In the genomic region with DNA sequence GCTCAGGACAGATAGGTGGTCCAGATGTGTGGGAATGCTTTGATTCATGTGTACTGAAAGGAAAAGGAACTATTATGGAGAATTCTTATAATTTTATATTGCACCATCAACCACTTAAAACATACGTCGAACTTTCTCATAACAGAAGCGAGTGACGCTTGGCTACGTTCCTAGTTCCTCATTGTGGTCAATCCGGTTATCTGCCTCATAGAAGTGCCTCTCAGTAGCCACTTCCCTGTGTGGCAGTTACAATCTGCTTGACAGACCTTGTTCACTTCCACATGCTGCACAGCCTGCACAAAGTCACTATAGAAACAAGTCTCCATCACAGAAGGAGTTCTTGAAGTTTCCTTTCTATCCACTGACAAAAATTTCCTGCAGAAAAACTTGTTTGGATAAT, we compare ENCODE assay signal across 12 mouse cellular contexts. TPM values are rescaled to one million over a fixed set of nuclear protein-coding genes. Genes with fewer than 3 reads are reported as not detected.
DNase-seq lines count a peak whose midpoint lies in the region; ATAC-seq lines count a peak whose summit lies in the region.
"Had no signal": no experiment of that assay in that cellular context is flagged by ENCODE, and none has a peak within 500 bp of the region (broad histone marks: within the 10 kb centered on the region; RNA-seq: fewer than 3 reads in every experiment).

No protein-coding gene starts in this region.

- WGBS in embryonic facial prominence, embryonic 14.5 days, result 76% methylated on average over 6 of the region's 6 CpGs
- 90% methylated on average over 6 of the region's 6 CpGs for WGBS in embryonic facial prominence, embryonic 10.5 days
- 72% methylated on average over 6 of the region's 6 CpGs for WGBS in forebrain, embryonic 15.5 days
- 88% methylated on average over 6 of the region's 6 CpGs for WGBS in hindbrain, embryonic 10.5 days

- H3K27ac ChIP-seq in embryonic facial prominence, embryonic 14.5 days (replicated peaks; ENCODE audit: low read depth, low read length), result no peak overlapping the region
- H3K27ac ChIP-seq in embryonic facial prominence, embryonic 10.5 days (replicated peaks), result no peak overlapping the region
- no peak overlapping the region for H3K27ac ChIP-seq in forebrain, embryonic 15.5 days (replicated peaks)
- no peak overlapping the region for H3K27ac ChIP-seq in hindbrain, embryonic 10.5 days
- H3K27ac ChIP-seq: embryonic facial prominence, embryonic 15.5 days; hindbrain, embryonic 12.5 days; limb, embryonic 13.5 days had no signal

- H3K36me3 ChIP-seq in embryonic facial prominence, embryonic 14.5 days (ENCODE audit: control insufficient read depth, insufficient read depth, low read length), result no peaks in the 10 kb centered on the region
- H3K36me3 ChIP-seq in embryonic facial prominence, embryonic 10.5 days (replicated peaks), result no peaks in the 10 kb centered on the region
- H3K36me3 ChIP-seq in splenic B cell, adult 2 months (ENCODE audit: control insufficient read depth, insufficient read depth, low read length, poor library complexity, severe bottlenecking), result no peaks in the 10 kb centered on the region
- H3K36me3 ChIP-seq in forebrain, embryonic 15.5 days, result no peaks in the 10 kb centered on the region
- no peaks in the 10 kb centered on the region for H3K36me3 ChIP-seq in hindbrain, embryonic 10.5 days
- H3K36me3 ChIP-seq: embryonic facial prominence, embryonic 15.5 days; hindbrain, embryonic 12.5 days; limb, embryonic 13.5 days had no signal

- no peak overlapping the region for H3K4me2 ChIP-seq in embryonic facial prominence, embryonic 14.5 days (ENCODE audit: low read depth, low read length)
- H3K4me2 ChIP-seq in forebrain, embryonic 15.5 days (replicated peaks), result no peak overlapping the region
- H3K4me2 ChIP-seq: embryonic facial prominence, embryonic 15.5 days; hindbrain, embryonic 12.5 days; limb, embryonic 13.5 days had no signal

- H3K4me1 ChIP-seq in embryonic facial prominence, embryonic 14.5 days (ENCODE audit: control insufficient read depth, insufficient read depth, low read length), result no peaks in the 10 kb centered on the region
- peaks cover 13% of the 10 kb centered on the region for H3K4me1 ChIP-seq in embryonic facial prominence, embryonic 10.5 days
- H3K4me1 ChIP-seq in forebrain, embryonic 15.5 days, result peaks cover 12% of the 10 kb centered on the region
- H3K4me1 ChIP-seq in hindbrain, embryonic 10.5 days (replicated peaks), result peaks cover 13% of the 10 kb centered on the region
- H3K4me1 ChIP-seq: embryonic facial prominence, embryonic 15.5 days had no signal

- H3K4me3 ChIP-seq in embryonic facial prominence, embryonic 14.5 days (ENCODE audit: low read depth, low read length), result no peak overlapping the region
- H3K4me3 ChIP-seq in embryonic facial prominence, embryonic 10.5 days, result no peak overlapping the region
- no peak overlapping the region for H3K4me3 ChIP-seq in forebrain, embryonic 15.5 days
- no peak overlapping the region for H3K4me3 ChIP-seq in hindbrain, embryonic 10.5 days
- H3K4me3 ChIP-seq: embryonic facial prominence, embryonic 15.5 days; hindbrain, embryonic 12.5 days; limb, embryonic 13.5 days had no signal

- no peak overlapping the region for H3K9ac ChIP-seq in embryonic facial prominence, embryonic 14.5 days (ENCODE audit: low read depth, low read length)
- H3K9ac ChIP-seq in forebrain, embryonic 15.5 days (replicated peaks), result no peak overlapping the region
- H3K9ac ChIP-seq: embryonic facial prominence, embryonic 15.5 days; hindbrain, embryonic 12.5 days; limb, embryonic 13.5 days had no signal

- peak; percentile 14 for DNase-seq in embryonic facial prominence, embryonic 14.5 days (ENCODE audit: low spot score)
- DNase-seq in embryonic facial prominence, embryonic 10.5 days (ENCODE audit: low spot score), result no peak
- DNase-seq in urinary bladder, postnatal 14 days (ENCODE audit: low spot score), result peak; percentile 6
- DNase-seq in urinary bladder, postnatal 4 days (ENCODE audit: low spot score in 2 of 2), result no peak
- peak; percentile 27 to 46 for DNase-seq in lung, postnatal 4 days
- peak; percentile 86 for DNase-seq in splenic B cell, adult 2 months (ENCODE audit: low read depth, low spot score)
- DNase-seq in hindbrain, embryonic 10.5 days (ENCODE audit: low spot score), result no peak
- DNase-seq: retina, postnatal 1 day had no signal

- no peak for ATAC-seq in embryonic facial prominence, embryonic 14.5 days (ENCODE audit: low read depth)
- ATAC-seq in forebrain, embryonic 15.5 days (replicated peaks), result no peak

- H3K9me3 ChIP-seq in embryonic facial prominence, embryonic 14.5 days (ENCODE audit: control insufficient read depth, low read length), result no peaks in the 10 kb centered on the region
- no peaks in the 10 kb centered on the region for H3K9me3 ChIP-seq in embryonic facial prominence, embryonic 10.5 days
- no peaks in the 10 kb centered on the region for H3K9me3 ChIP-seq in forebrain, embryonic 15.5 days
- H3K9me3 ChIP-seq in hindbrain, embryonic 10.5 days, result no peaks in the 10 kb centered on the region
- H3K9me3 ChIP-seq: embryonic facial prominence, embryonic 15.5 days; hindbrain, embryonic 12.5 days; limb, embryonic 13.5 days had no signal

- no peaks in the 10 kb centered on the region for H3K27me3 ChIP-seq in embryonic facial prominence, embryonic 14.5 days (replicated peaks; ENCODE audit: control insufficient read depth, insufficient read depth, low read length)
- no peaks in the 10 kb centered on the region for H3K27me3 ChIP-seq in embryonic facial prominence, embryonic 10.5 days (replicated peaks; ENCODE audit: low read depth, poor library complexity, severe bottlenecking)
- no peaks in the 10 kb centered on the region for H3K27me3 ChIP-seq in splenic B cell, adult 2 months (ENCODE audit: control insufficient read depth, insufficient read depth, low read length, poor library complexity, severe bottlenecking)
- H3K27me3 ChIP-seq in forebrain, embryonic 15.5 days, result no peaks in the 10 kb centered on the region
- no peaks in the 10 kb centered on the region for H3K27me3 ChIP-seq in hindbrain, embryonic 10.5 days (ENCODE audit: insufficient read depth, poor library complexity, severe bottlenecking)
- H3K27me3 ChIP-seq: embryonic facial prominence, embryonic 15.5 days; hindbrain, embryonic 12.5 days; limb, embryonic 13.5 days had no signal

RNA-seq across cellular contexts. Expression of a gene that starts 51.0 kb away (rescaled TPM):
- 0.78 and 1.00 TPM in 2 replicates for polyA plus RNA-seq in embryonic facial prominence, embryonic 14.5 days (2014; fragmentation: Nextera tagmentation; extraction: Ambion mirVana)
- polyA plus RNA-seq in embryonic facial prominence, embryonic 10.5 days (2016; fragmentation: Nextera tagmentation; extraction: Ambion mirVana), result 0.39 and 0.42 TPM in 2 replicates
- 3.0 and 3.6 TPM in 2 replicates for polyA plus RNA-seq in forebrain, embryonic 15.5 days (2015; fragmentation: Nextera tagmentation; extraction: Ambion mirVana)
- polyA plus RNA-seq in hindbrain, embryonic 10.5 days (2016; fragmentation: Nextera tagmentation; extraction: Ambion mirVana), result 0.81 and 0.86 TPM in 2 replicates

Comparison
In these comparisons a context has a peak if more than half of its experiments do, and no peak if none do; other contexts are left out.
1. DNase-seq: peak in embryonic facial prominence, embryonic 14.5 days (single experiment), urinary bladder, postnatal 14 days (single experiment), lung, postnatal 4 days (2 of 2) and splenic B cell, adult 2 months (single experiment); none in embryonic facial prominence, embryonic 10.5 days (single experiment), urinary bladder, postnatal 4 days (0 of 2) and hindbrain, embryonic 10.5 days (single experiment).